Mouse (Mus musculus) lung, postnatal 25 days (tissue): ENCODE results near the gene Sclt1.

Experiments
- DNase-seq: peaks from one replicate; pipeline ENCODE4 v3.0.0; 2022; ENCODE audit warnings: low spot score

The Sclt1 gene

DNA sequence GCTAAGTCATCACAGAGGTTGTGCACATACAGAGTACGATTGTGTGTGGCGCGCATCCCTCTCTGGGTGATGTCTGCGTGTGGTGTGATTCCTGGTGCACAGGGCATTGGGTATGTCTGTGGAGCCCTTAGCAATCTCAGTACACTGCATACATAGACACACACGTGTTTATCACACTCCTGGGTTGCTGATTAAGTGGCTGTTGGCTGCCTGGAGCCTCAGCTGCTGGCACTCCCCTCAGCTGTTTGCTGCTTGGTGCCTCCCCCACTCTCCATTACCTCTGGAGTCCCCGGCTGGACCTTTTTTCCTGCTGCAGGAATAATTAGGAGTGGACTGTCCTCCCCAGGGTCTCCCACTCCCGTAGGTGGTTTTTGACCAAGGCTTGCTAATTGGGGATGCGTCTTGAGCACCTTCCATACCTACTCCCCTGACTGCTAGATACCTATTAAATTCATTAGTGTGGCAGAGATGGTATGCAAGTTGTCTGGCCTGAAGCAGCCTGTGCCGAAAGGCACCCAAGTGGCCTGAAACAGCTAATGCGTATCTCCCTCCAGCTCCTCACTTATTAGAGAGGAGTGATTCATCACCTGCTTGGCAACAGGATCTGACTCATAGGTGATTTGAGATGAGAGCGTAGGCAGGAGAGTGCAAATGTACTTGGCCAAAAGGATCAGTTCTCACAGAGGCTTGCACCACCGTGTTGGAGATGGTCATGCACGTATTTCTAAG lies 136.5 kb downstream of the Sclt1 start:
- DNase-seq: no peak

DNA sequence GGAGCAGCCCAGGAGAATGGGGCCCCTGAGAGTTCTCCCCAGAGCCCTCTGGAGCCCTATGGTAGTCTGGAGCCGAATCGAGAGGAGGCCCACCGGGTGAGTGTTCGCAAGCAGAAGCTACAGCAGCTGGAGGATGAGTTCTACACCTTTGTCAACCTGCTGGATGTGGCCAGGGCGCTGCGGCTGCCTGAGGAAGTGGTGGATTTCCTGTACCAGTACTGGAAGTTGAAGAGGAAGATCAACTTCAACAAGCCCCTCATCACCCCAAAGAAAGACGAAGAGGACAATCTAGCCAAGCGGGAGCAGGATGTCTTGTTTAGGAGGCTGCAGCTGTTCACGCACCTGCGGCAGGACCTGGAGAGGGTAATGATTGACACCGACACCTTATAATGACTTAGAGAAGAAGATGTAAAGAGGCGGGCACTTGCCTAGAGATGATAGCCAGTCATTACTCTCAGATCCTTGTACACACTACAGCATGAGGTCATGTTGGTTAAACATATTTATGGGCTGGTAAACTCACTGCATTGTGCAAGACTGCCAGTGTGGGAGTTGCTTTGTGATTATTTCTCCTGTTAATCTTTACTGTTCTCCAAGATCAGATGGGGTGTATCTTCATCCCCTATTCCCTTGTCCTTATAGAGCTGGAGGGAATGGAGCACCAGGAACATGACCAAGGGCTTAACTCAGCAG lies 137.5 kb downstream of the Sclt1 start:
- no peak for DNase-seq

- no peak for DNase-seq
Observed at GRCm38 (mm10) chr3:41603470-41604019, 138.8 kb downstream of the Sclt1 start.

GRCm38 (mm10) chr3:41602933-41603332 lies 139.4 kb downstream of the Sclt1 start:
- DNase-seq: no peak

- DNase-seq: no peak
Observed at GRCm38 (mm10) chr3:41601226-41602020, 140.9 kb downstream of the Sclt1 start.

- peak; percentile 58 for DNase-seq
Observed at GRCm38 (mm10) chr3:41599806-41600589, 142.3 kb downstream of the Sclt1 start.

- DNase-seq: no peak
Observed at GRCm38 (mm10) chr3:41599226-41599625, 143.1 kb downstream of the Sclt1 start.

- DNase-seq: no peak
Observed at GRCm38 (mm10) chr3:41598412-41598811, 143.9 kb downstream of the Sclt1 start.

DNA sequence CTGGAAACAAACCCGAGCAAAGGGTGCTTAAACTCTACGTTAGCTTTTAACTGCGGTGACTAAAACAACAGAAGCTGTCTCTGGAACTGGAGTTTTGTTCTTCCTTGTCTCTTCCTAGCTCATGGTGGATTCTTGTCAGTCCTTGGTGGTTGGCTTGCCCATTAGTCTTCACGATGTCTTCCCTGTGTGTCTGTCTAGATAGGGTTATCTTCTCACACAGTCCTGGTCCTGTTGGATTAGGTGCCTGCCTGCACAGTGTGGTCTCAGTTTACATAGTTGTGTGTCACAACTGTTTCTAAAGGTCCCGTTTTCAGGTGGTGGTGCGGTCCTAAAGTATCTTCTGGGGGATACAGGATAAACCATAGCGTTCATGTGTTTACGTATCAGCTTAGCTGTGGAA lies 145.3 kb downstream of the Sclt1 start:
- no peak for DNase-seq

- DNase-seq: no peak
Observed at GRCm38 (mm10) chr3:41595010-41595409, 147.3 kb downstream of the Sclt1 start.

GRCm38 (mm10) chr3:41594097-41594879 lies 148.0 kb downstream of the Sclt1 start:
- no peak for DNase-seq

DNA sequence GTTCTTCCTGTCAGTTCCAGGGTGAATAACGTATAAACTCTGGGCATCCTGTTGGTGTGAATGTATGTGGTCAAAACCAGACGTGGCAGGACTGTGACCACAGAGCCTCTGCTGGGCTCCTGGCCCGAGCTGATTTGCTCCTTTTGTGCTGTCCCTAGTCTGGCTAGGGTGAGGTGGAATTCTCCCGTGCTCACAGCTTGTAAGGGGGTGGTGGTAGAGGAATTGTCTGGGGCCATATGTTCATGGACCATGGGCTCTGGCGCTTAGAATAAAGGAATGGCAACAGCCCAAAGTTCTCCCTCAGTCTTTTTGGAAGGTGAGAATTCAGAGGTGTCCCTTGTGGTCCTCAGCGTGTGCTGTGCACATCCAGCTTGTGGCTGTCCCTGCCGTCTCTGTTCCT lies 149.5 kb downstream of the Sclt1 start:
- no peak for DNase-seq

DNA sequence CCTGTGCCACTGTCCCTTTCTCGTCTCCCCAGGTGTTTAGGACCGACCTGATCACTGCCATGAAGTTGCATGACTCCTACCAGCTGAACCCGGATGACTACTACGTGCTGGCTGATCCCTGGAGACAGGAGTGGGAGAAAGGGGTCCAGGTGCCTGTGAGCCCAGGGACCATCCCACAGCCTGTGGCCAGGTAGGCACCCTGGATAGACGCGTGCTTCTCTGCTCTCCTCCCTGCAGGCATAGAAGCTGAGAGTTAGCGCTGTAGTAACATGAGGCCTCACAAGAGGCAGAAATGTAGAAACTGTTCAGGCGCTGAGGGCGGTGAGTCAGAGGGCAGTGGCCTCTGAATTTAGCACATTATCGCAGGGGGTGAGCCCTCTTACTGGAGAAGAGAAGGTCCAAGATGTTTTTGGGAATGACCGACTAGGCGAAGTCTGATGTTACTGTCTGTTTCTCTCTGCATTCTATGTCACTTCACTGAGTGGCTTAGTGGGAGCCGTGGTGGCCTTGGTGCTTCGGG lies 150.6 kb downstream of the Sclt1 start:
- DNase-seq: no peak

DNA sequence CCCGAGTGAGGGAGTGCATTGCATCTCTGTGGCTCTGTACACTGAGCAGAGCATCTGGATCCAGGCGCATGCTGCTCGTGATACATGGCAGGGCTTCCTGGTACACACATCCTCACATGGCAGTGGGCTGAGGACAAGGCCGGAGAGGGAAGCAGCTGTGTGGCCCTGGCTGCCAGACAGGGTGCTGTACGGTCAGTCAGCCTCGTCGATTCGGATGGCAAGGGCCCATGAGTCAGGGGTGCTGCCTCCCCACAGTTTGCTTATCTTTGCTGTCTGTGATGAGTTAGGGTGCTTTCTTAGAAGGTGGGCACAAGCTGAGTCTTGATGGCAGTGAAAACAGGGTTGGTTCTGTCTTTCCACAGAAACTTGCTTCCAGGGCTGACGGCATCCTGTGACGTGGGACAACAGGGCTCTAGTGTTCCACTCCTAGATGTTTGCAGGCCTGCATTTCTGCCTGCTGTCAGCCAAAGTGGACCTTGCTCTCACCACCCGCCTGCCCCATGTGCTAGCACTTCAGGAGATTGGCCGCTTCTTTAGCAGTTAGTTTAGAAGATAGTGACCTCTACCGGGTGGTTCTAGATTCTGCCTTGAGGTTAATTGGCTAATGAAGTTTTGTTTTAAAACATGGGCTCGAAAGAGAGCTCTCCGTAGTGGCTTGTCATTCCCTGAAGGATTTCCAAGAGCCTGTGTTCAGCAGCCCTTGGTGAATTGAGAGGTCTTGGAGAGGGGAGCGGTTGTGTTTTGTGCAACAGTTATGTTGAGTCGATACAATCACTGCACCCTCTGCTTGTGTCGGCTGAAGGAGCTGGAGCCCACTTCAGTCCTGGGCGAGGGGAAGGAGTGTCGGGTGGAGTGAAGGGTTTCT lies 151.4 kb downstream of the Sclt1 start:
- peak; percentile 43 for DNase-seq

DNA sequence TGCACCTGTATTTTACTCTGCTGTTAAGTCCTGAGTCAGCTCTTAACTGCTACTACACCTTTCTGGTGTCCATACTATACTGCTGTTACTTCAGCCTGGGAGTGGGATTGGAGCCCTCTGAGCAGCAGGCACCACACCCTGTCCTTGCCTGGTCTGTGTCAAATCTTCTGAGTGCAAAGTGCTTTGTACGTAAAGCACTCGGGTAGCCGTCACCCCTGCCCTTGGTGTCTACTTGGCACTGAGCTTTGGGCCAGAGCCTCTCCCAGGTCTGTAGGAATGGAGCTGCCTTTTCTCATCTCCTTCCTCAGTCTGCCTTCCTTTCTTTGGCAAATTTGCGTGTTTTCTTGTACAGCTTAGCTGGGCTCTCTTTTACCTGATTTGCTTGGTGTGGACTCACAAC lies 152.3 kb downstream of the Sclt1 start:
- DNase-seq: no peak

DNA sequence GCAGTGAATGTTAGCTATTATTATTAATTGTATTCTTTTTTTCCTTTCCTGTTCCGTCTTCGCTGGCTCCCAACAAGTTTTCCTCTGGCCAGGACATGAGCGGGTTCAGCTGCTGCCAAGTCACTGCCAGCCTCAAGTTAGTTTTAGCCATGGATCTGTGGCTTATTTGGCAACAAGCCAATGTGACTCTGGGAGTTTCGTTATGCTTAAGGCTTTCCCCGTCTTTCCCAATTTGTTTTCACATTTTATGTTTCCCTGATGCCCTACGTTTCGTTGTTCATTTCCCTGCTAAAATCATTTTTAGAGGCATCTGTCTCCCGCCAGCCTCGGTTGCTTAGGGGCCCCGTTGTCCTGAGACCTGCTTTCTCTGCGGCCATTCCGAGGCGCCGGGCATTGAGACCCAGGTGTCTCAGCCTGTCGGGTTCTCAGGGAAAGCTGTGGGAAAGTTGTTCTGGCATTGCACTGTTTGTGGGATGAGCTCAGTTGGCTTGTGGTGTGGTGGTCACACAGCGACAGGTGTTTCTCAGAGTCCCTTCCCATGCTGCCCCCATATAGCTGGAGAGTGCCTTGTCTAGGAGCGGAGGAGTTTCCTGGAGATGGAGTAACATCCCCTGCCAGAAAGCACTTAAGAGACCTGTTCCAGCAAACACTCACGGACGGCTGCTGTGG lies 152.9 kb downstream of the Sclt1 start:
- no peak for DNase-seq

- no peak for DNase-seq
Observed at GRCm38 (mm10) chr3:41588495-41588894, 153.8 kb downstream of the Sclt1 start.

GRCm38 (mm10) chr3:41587588-41587987 lies 154.7 kb downstream of the Sclt1 start:
- peak; percentile 57 for DNase-seq

GRCm38 (mm10) chr3:41586917-41587316 lies 155.4 kb downstream of the Sclt1 start:
- no peak for DNase-seq
